ENCODE assay signal across 25 mouse cellular contexts in genomic region chr1:127780849-127781248, GRCm38 (mm10). TPM values are rescaled to one million over a fixed set of nuclear protein-coding genes. Genes with fewer than 3 reads are reported as not detected.
A peak's percentile ranks its signal among the peaks of the same experiment; 100 is the strongest.
DNase-seq lines count a peak whose midpoint lies in the region; ATAC-seq lines count a peak whose summit lies in the region.
"Had no signal": no experiment of that assay in that cellular context is flagged by ENCODE, and none has a peak within 500 bp of the region (broad histone marks: within the 10 kb centered on the region; RNA-seq: fewer than 3 reads in every experiment).

No protein-coding gene starts in this region.

- H3K4me3 ChIP-seq in megakaryocyte, embryonic 14.5 days (replicated peaks) = peak overlapping the region; percentile 50
- H3K4me3 ChIP-seq: forebrain, embryonic 10.5 days; heart, adult 2 months; kidney, embryonic 15.5 days; limb, embryonic 13.5 days; midbrain, embryonic 10.5 days had no signal

- H3K9me3 ChIP-seq in megakaryocyte, embryonic 14.5 days = no peaks in the 10 kb centered on the region
- H3K9me3 ChIP-seq: forebrain, embryonic 10.5 days; kidney, embryonic 15.5 days; limb, embryonic 13.5 days; midbrain, embryonic 10.5 days had no signal

- ATAC-seq in granulocyte monocyte progenitor cell, adult 5-6 weeks (replicated peaks; ENCODE audit: poor library complexity, severe bottlenecking) = peak; percentile 69
- ATAC-seq: intestine, postnatal 0 days; Patski had no signal

- no peaks in the 10 kb centered on the region for H3K27me3 ChIP-seq in megakaryocyte, embryonic 14.5 days (replicated peaks)
- H3K27me3 ChIP-seq: kidney, embryonic 15.5 days; limb, embryonic 13.5 days; Patski had no signal

- intact Hi-C loops in heart, postnatal 25 days (cut with DNase I) = no loop called here

- peak; percentile 9 for DNase-seq in heart, adult 11 months
- DNase-seq in heart, postnatal 25 days (ENCODE audit: low spot score) = no peak
- peak; percentile 11 to 21 for DNase-seq in B cell, adult 2 months
- no peak for DNase-seq in embryo, embryonic 11 days
- DNase-seq in right cerebral cortex, postnatal 14 days = no peak
- DNase-seq in cerebellum, adult 11 months = no peak
- DNase-seq: adrenal gland, adult 8-10 months; cerebellum, postnatal 14 days; heart, adult 2 months; kidney, postnatal 4 days; lung, adult 2 months; thymus, postnatal 14 days had no signal

- H3K4me1 ChIP-seq in megakaryocyte, embryonic 14.5 days = peaks cover 89% of the 10 kb centered on the region

- peaks cover 56% of the 10 kb centered on the region for H3K36me3 ChIP-seq in megakaryocyte, embryonic 14.5 days (replicated peaks; ENCODE audit: low read length)

RNA-seq across cellular contexts. Expression of gene Ccnt2, which starts 6.9 kb away (rescaled TPM):
- total RNA-seq in heart, postnatal 25 days (2021) = 10 to 100 TPM; 28.0 to 28.2 TPM
- 30.4 and 51.4 TPM in 2 replicates for total RNA-seq in granulocyte monocyte progenitor cell, adult 5-6 weeks (2014; fragmentation: Nextera tagmentation)
- 35.9 and 36.1 TPM in 2 replicates for total RNA-seq in granulocyte monocyte progenitor cell, adult 5-6 weeks (2017)
- 2.5 and 6.0 TPM in 2 replicates for polyA plus RNA-seq in megakaryocyte, embryonic 14.5 days (2012; ENCODE audit: insufficient read depth, low replicate concordance)

RNA-seq across cellular contexts. Expression of gene Acmsd, which starts 51.6 kb away (rescaled TPM):
- under 1 TPM in 1 of 2 experiments, not detected in 1; 0.39 TPM for total RNA-seq in heart, postnatal 25 days (2021)
- not detected in 2 replicates for total RNA-seq in granulocyte monocyte progenitor cell, adult 5-6 weeks (2014; fragmentation: Nextera tagmentation)
- not detected in 2 replicates for total RNA-seq in granulocyte monocyte progenitor cell, adult 5-6 weeks (2017)
- not detected in 2 replicates for polyA plus RNA-seq in megakaryocyte, embryonic 14.5 days (2012; ENCODE audit: insufficient read depth, low replicate concordance)
- total RNA-seq: adrenal gland, adult 8-10 months; gastrocnemius, adult 18-20 months; layer of hippocampus, postnatal 14 days; midbrain, postnatal 0 days had no signal
- polyA plus RNA-seq: brain, embryonic 14.5 days; intestine, postnatal 0 days; midbrain, postnatal 0 days; Patski; testis, adult 2 months had no signal

Comparison
In these comparisons a context has a peak if more than half of its experiments do, and no peak if none do; other contexts are left out.
1. DNase-seq: peak in heart, adult 11 months (single experiment) and B cell, adult 2 months (2 of 2); none in heart, postnatal 25 days (single experiment), embryo, embryonic 11 days (single experiment), right cerebral cortex, postnatal 14 days (single experiment) and cerebellum, adult 11 months (single experiment).